Mouse (Mus musculus): ENCODE data around the gene Sp2.

Sp2 gene

DNA sequence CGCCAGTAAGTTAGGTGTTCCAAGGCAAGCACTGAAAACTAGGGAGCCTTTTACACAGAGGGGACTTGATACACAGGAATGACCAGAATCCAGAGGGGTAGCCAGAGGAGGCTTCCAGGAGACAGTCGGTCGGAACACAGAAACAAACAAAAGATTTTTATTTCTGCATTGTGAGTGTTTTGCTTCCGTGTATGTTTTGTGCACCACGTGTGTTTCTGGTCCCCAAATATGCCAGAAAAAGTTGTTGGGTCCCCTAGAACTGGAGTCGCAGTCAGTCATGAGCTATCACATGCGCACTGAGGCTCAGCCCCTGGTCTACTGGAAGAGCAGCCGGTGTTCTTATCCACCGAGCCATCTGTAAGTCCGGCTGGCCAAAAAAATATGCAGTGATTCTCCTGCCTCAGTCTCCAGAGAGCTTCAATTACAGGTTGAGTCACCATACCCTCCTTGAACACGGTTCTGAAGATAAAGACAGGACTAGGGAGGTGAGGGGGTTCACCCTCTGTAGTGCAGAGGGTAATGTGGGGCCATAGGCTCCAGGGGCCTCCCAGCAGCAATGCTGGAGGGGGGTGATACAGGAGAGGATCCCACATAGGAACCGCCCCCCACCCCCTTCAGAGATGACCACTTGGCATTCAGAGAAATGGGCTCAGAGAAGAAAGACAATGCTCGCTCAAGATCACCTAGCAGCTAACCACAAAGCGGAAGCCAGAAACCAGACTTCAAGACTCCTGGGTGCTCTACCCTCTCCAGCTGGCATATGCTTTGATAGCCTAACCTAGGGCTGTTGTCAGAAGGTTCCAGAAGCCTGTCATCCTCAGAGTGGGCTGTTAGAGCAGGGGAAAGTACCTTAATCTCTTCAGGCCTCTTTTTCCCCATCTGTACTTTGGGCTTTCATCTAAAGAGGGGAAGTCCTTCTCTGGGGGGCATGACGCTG, 13.3 kb upstream of the Sp2 start:
- DNase-seq: no peak

DNA sequence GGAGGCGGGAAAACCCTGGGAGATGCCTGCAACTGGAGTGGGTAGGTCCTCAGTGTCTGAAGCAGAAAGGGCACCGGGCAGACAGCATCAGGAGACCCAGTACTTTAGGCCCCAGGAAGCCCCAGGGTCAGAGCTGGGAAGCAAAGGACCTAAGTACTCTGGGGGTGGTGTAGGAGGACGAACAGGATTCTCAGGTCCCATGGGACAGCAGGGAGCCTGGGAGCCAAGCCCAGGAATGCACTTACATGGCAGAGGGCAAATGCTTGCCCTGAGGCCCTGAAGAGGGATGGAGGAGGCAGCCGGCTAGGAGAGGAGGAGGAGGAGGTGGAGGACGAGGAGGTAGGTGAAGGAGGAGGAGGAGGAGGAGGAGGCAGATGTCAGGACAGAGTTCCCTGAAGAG, 12.3 kb upstream of the Sp2 start:
- DNase-seq: no peak

DNA sequence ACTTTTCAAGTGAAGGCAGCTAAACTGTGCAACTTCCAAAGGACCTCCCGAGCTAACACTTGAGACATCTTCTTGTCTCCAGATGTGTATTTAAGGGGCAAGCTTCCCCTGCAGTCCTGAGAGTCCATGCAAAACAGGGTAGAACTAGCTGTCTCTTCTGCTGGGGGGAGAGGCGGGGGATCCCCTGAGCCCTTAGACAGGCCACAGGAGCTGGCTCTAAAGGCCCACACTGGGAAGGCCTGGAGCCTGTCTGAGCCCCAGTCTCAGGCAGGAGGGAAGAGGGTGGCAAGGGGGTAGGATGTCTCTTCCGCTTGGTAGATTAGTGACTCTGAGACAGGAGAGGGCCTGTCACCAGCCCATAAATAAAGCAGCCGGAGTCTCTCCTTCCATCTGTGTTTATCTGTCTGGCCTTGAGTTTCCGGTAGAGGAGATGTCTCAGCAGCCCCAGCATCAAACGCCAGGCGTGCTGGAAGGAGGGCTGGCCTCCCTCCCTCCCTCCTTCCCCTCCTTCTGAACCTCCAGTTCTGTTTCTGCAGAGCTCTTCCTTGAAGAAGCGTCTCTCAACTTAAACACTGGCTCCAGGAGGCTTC, 10.1 kb upstream of the Sp2 start:
- no peak for DNase-seq

DNA sequence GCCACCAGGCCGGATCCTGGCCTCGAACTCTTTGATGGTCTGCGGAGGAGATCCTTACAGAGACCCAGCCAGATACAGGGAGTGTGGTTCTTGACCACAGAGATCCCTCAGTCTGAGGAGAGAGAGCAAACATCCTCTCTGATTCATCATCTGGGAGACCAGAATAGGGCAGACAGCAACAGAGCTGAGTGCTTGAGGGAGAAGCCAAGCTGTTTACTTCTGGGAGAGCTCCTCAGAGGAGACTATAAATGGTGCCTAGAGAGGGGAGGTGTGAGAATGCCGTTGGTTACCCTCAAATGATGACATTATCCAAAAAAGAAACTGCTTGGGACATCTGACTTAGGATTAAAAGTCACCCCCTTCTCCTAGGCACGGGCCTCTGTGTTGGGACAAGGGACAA, 8.7 kb upstream of the Sp2 start:
- no peak for DNase-seq

DNA sequence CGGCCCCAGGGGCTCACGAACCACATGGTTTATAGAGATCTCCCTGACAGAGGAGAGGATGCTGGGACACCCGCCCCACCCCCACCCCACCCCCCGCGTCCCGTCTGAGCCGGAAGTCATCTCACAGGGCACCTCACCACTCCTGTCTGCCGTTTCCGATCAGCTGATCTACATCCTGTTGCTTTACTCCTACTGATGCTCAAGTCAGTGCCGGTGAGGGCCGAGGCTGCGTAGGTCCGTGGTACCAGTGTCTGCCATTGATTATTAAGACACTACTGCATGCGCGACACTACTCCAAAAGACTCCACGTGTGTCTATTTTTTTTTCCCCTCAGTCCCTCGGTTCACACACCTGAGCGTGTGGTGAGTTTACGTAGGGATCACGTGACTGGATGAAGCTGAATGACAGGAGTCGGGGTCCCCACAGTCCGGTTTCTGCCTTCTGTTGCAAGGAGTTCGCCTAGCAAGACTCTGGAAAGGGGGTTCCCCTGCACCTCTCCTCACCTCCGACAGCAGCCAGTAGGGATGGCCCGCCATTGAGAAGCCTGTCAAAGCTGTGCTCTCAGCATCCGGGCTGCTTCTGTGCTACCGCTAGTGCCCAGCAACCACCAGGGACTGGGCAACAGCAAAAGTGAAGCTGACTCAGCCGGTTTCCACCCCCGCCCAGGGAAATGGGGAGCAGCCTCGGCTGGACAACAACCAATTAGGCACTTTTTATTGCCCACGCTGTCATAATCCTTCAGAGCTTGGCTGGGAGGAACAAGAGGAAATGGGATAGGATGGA, 5.3 kb upstream of the Sp2 start:
- DNase-seq: peak; percentile 30 to 33

DNA sequence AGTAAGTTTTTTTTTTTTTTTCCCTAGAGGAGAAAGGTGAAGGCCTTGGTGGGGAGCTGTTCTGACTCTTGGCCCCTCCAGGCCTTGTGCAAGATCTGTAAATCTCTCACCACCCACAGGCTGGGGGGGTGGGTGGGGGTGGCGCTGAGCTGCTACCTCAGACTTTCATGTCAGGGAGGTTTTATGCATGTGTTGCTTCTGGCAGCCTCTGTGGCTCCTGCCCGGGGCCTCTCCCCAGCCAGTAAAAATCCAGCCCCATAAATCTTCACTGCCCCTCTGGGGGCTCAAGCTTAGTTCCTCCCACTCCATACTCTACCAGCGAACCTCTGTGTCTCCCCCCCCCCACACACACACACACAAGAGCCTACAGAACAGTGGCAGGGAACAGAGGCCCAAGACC, 3.7 kb upstream of the Sp2 start:
- no peak for DNase-seq

DNA sequence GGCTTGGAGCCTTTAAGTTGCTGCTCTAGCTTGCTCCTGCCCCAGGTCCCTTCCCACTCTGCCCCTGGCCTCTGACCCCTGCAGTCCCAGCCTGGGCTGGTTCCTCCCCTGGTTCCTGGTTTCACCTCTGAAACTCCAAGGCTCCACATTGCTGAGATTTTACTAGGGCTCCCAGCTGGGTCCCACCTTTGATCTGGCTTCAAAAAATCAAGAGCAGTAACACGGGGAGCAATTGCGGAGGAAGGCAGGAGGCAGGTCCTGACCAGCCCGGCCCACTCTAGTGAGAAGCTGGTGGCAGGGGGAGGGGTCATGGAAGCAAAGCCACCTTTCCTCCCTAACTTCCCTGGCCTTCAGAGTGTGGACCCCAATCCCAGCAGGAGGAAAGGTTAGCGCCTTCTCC, 2.1 kb upstream of the Sp2 start:
- DNase-seq: no peak

DNA sequence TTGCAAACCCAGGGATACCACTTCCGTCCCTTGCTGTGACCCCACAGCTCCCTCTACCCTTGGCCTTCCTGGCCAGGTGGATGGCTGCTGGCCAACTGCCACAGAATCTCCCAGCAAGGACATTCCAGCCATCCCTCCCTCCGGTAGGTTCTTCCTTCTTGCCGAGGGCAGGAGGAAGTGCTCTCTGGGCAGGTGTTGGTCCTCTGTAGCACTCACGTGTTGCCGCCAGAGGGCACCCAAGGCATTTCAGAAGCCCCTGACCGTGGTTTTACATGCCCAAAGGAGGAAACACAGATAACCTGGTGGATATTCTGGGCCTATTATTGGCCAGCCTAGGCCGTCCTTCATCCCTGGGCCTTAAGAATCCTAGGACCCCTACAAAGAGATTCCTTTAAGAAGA, 404 bp downstream of the Sp2 start:
- peak; percentile 87 to 91 for DNase-seq

DNA sequence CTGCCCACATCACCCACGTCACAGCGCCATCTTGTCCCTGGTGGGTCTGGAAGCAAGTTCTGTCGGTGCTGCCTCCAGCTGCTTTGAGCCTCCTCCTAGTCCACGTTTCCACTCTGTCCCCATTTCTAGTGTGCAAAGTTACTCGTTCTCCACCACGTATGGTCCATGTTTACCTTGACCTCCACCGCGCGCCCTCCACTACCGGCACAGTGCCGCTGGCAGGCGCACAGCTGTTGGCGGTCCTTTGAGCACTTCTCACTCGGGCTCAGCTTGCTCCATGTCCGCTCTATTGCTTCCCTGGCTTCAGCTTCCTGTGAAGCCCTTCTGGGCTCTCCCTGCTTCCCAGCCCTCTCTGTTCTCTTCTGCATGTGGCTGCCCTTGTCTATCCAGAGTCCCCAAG, 1.3 kb downstream of the Sp2 start:
- DNase-seq: no peak

DNA sequence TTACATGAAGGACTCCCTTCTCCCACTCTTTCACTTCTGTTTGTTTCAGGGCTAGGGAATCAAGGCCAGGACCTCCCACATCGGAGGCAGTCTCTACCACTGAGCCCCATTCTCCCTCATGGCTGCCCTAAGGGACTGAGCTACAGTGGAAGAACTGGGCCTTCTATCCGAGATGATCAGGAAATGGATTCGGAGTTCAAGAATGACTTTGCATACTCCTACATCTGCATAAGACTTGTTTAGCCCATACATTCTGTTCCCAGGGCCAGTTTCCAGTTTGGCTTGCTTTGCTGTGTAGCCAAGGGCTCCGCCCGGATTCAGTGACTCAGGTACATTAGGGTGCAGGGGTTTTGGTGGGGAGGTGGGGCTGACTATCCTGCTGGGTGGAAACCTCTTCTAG, 2.7 kb downstream of the Sp2 start:
- DNase-seq: no peak

DNA sequence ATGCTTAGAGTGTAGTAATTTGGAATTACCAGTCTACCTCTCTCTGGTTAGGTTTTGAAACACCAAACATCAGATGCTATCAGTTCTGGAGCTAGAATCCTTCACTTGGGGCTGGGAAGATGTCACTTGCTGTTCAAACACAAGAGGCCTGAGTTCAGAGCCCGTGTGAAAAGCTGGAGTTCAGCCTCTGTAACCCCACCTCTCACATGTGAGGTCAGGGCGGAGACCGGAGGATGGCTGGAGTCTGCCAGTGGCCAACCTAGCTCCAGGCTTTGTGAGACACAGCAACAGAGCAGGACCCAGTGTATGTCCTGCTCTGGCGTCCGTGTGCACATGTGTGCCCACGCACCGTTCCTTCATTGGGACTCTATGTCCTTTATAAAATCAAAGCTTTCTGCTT, 3.4 kb downstream of the Sp2 start:
- DNase-seq: no peak

DNA sequence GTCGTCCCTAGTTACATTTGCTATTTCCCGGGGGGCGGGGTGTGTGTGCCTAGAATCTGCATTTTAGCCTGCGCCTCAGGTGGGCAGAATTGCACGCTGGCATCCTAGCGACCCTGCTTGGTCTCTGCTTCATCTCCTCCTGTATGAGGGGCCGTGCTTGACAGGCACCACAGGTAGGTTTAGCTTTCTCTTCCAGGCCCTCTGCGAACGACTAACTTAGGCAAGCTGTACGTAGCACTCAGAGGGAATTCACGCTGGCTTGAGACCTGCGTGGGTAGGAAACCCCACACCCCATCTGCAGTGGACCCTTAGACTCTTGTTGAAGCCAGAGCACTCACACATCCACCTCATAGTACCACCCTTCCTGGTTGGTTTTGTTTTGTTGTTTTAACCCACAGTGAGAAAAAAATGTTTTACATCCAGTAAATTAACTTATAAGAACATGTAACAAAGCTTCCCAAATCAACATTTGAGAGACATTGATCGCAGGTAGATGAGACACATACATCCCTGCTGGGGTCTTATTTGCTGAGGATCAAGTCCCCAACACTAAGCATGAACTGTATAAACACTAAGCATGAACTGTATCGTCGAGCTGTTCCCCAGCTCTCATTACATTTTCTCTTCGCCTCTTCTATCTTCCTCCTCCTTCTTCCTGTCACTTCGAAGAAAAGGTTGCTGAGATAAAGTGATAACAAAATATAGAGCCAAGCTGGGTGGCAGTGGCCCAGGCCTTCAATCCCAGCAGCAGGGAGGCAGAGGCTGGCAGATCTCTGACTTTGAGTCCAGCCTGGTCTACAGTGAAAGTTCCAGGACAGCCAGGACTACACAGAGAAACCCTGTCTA, 4.1 kb downstream of the Sp2 start:
- DNase-seq: peak in 1 of 2 experiments; percentile 43

DNA sequence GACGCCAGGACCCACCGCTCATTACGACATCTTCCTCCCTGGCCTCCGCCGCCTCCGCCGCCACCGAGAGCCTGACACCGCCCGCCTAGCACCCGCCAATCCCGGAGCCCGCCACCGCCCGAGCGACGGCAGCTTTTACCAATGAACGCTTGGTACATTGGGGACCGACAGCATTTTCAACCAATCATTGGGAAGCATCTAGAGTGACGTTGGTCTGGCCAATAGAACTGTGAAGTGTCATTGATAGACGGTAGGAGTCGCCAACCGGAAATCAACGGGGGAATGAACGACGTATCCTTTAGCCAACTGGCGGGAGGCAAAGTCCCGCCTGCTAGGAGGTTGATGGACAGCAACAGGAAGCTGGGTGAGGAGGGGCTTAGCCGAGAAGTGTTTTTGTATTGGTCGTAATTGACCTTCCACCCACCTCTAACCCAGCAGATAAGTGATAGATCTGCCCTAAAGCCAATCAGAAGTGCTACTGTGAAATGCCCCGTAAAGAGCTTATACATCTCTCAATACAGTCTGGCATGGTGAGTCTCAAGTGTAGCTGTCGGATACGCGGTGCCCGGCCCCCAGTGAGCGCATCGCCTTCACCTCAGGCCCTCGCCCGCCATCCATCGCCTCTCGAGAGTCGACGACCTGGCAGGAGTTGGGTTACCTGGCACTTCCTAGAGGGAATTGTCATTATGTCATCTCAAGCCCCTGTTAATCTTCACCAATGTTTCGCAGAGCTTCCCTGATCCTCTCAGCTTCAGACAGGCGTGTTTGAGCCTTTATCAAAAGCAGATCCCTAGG, 5.0 kb downstream of the Sp2 start:
- DNase-seq: peak; percentile 97 to 99

DNA sequence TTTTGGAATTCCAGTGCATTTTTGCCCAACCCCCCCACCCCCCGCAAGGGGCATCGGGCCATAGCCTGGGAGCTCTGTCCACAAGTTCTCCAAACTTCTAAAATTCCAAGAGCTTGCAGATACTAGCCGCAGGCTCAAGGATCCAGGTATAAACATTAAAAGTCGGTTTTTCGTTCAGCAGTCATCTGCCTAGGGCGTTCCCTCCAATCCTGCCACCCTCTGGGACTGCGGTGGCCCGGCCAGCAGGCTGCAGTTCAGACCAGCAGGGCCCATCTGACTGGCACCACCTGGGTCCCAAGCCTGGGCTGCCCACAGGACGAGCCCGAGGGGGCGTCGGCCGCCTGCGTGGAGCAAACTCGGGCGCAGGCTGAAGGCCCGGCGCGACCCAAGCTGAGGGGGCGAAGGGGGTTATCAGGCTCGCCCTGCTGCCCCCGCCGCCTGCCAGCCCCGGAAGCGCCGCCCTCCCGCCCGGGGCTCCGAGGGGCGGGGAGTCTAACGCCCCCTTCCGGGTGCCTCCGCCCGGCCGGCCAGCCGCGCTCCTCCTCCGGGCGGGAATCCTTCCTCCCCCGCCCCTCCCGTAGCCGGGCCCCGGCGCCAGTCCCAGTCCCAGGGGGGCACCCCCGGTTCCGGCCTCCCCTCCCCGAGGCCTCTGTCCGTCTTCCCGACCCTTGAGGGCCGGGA, 5.7 kb downstream of the Sp2 start:
- DNase-seq: peak in 1 of 2 experiments; percentile 92

DNA sequence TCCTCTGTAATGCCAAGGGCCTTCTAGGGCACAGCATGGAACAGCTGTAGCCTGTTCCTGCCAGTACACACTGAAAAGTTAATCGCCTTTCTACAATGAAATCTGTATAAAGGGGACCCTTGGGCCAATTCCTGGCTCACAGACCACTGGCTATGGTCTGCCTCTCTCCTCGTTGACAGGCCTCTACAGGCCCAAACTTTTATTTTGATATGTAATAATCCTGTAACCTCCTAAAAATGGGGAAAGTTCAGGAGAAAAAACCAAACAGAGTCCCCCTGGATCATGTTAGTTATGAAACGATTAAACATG, 6.4 kb downstream of the Sp2 start:
- no peak for DNase-seq

DNA sequence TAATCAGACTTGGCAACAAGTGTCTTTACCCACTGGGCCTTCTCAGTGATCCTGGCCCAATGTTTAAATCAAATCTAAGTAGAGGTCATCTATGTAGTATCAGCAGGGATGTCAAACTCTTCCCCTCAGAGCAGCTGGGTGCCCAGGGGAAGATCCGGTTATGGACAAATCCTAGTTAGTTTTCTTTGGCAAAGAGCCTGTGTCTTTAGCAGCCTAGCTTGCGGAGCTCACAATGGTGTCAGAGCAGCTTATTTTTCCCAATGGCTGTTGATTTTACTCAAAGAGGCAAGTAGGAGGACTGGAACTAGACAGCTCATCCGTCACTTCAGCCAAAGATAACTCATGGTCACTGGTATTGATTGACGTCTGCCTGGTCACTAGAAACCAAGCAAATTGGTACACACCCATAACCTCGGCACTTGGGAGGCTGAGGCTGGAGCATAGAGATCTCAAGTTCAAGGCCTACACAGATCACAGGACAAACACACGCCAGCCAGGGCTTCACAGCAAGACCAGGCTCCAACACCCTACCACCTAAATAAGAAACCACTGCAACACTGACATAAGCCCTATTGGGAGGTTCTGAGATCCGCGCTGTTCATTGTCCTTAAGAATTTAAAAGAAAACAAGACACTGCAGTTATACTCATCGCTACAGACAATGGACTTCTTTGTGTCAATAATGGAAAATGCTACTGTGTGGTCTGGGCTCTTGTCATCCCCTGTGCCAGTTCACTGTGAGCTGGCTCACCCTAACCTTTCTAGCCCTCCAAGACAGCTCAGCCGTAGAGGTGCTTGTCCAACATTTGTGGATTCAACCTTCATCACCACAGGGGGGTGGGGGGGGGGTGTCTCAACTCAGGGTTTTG, 7.0 kb downstream of the Sp2 start:
- no peak for DNase-seq

DNA sequence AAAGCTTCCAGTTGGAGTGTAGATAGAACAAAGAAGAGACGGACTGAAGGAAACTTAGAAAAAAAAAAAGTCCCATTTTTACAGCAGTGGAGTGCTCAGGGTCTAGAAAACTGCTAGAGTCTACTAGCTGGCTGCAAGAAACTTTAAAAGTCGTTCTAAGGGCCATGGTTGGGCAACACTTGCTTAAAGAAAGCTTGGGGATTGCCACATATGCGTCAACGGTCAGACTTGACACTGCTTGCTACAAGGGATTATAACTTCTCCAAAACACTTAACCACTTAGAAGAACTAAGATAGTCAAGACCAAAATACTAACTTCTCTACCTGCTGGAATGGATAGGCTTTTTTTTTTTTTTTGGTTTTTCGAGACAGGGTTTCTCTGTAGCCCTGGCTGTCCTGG, 7.9 kb downstream of the Sp2 start:
- DNase-seq: no peak

DNA sequence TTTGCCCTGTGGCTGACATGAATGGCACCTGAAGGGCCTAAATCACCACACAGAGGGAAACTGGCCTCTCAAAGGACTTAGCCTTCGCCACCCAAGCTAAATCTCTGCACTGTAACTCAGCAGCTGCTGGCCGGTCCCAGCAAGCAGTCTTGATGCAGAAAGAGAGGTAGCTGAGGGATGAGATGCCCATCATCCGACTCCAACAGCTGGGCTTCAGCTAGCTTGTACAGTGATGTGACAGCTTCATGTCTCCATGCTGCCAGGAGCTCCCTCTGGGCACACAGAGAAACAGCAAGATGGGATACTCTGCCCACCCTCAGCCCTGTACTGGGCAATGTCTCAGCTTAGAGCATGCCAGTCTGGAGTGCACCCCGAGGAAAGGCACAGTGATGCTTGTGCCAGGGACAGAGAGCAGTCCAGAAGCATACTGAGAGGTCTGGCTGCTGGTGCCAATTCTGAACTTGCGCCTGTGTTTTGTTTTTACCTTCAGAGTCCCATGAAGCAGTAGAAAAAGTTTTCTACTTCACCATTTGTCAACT, 9.3 kb downstream of the Sp2 start:
- peak; percentile 73 to 76 for DNase-seq

DNA sequence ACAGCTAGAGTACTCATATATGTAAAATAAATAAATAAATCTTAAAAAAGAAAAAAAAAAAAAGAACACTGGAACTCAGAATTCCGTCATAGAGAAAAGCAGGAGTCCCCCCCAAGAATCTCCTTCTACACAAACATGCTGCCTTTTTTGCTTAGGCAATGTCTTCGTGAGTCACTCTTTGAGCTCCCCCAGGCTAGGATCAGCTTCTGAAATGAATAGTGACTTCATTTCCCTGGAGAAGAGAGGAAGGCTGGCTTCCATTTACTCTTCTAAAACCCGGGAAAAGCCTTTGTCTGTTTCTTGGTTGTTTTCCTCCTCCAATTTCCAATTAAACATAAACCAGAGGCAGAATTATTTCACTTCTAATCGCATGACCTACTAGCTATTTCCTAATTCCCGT, 9.9 kb downstream of the Sp2 start:
- DNase-seq: no peak

DNA sequence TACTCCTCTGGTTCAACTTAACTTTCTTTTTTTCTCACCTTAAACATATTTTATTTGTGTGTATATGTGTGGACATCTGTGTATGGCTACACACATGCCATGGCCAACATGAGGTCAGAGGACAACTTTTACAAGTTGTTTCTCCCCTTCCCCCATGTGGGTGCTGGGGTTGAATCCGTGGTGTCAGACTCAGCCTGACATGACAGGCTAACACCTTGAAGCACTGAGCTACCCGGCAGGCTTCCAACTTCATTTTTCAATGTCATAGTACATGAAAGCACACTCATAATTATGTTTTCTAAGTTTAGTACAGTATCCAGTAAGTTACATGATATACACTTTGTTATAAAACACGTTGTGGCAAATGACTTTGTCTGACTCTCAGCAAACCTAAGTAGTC, 12.4 kb downstream of the Sp2 start:
- DNase-seq: no peak

All from cerebellum, postnatal 25 days (tissue).